Mouse (Mus musculus) splenic B cell, adult 2 months (primary cell): Measurements from ENCODE around the gene Hspa1a.
"Not testable (repeated sequence)": the region's sequence is repeated elsewhere in the genome, so short reads cannot be mapped to it uniquely, and the experiment has no call there.

Source experiments
- DNase-seq: peaks from one replicate; pipeline ENCODE4 v3.0.0-alpha.2; 2011; ENCODE audit warnings: low read depth, low spot score
- H3K27me3 ChIP-seq: 2 replicates; pipeline ENCODE4 v1.6.1; 2012; ENCODE audit warnings: mild to moderate bottlenecking, low read length, moderate library complexity, mixed read lengths; ENCODE audit not compliant: control insufficient read depth, poor library complexity, insufficient read depth, severe bottlenecking
- H3K36me3 ChIP-seq: 2 replicates; pipeline ENCODE4 v1.6.1; 2012; ENCODE audit warnings: mild to moderate bottlenecking, low read length, moderate library complexity, mixed read lengths; ENCODE audit not compliant: control insufficient read depth, poor library complexity, insufficient read depth, severe bottlenecking

Hspa1a gene

GRCm38 (mm10) chr17:34972069-34972749 is at the start of gene Hspa1a, which contains the start of gene Hspa1l:
Gene Hspa1a, minus strand, starts transcription at chr17:34972156.
Gene Hspa1l, plus strand, starts transcription at chr17:34972703.
- DNase-seq: peak; percentile 91
- H3K27me3 ChIP-seq, H3K36me3 ChIP-seq: not testable (repeated sequence)

DNA sequence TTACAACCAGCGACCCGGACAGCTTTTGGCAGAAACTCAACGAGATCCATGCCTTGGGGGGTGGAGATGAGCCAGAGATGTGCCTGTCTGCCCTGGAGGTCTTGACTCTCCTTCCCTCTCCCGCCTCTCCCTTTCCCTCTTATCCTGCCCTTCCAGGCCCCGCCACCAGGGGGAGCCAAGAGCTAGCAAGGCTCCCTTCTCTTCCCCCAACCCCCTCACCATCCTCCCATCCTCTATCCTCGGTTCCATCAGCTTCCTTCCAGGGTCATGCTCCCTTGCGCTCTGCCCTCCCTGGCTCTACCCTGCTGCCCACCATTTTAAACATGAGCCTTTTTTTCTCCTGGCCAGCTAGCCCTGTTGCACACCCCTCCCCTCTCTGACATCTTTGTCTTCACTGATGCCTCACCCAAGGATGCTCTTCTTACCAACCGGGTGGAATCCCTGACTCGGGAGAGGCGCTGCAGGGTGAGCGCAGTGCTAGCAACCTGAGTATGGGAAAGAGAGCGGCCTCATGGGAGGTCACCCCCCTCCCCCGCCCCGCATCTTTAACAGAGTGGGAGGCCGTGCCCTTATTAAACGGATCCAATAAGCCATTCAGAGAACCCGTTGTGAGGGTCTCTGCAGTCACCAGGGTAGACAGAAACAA is 49.3 kb upstream of the Hspa1a start:
- DNase-seq: peak; percentile 84
- Histone ChIP-seq H3K36me3 (peaks cover 2% of the 10 kb centered on the region; the same call in 1 of the 2 replicates), H3K27me3 (no peaks in the 10 kb centered on the region)

DNA sequence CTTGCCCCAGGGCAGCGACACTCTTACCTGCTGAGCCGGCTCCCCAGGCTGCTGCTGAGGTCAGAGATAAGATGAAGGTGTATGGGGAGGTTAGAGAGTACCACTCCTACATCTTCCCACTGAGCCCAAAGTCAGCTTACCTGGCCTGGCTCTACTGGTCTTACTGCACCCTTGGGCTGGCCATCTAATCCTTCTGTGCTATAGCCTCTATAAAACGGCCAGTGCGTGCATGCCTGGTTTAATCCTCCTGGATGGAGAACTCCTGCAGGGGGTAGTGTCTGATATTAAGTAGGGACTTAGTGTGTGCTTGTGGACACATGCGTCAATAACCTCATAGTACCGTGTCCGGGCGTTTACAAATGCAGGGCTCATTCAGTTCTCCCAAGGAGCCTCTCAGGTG is 48.6 kb upstream of the Hspa1a start:
- H3K27me3 ChIP-seq: no peaks in the 10 kb centered on the region
- H3K36me3 ChIP-seq: peaks cover 7% of the 10 kb centered on the region
- no peak for DNase-seq

GRCm38 (mm10) chr17:35019894-35020293 is 47.9 kb upstream of the Hspa1a start:
- Histone ChIP-seq H3K27me3 (no peaks in the 10 kb centered on the region), H3K36me3 (peaks cover 11% of the 10 kb centered on the region)
- no peak for DNase-seq

- DNase-seq: no peak
- Histone ChIP-seq H3K36me3 (peaks cover 19% of the 10 kb centered on the region), H3K27me3 (no peaks in the 10 kb centered on the region)
Observed at GRCm38 (mm10) chr17:35018171-35018570, 46.2 kb upstream of the Hspa1a start.

- Histone ChIP-seq H3K36me3 (peaks cover 20% of the 10 kb centered on the region), H3K27me3 (no peaks in the 10 kb centered on the region)
- DNase-seq: no peak
Observed at GRCm38 (mm10) chr17:35017706-35018030, 45.7 kb upstream of the Hspa1a start.

DNA sequence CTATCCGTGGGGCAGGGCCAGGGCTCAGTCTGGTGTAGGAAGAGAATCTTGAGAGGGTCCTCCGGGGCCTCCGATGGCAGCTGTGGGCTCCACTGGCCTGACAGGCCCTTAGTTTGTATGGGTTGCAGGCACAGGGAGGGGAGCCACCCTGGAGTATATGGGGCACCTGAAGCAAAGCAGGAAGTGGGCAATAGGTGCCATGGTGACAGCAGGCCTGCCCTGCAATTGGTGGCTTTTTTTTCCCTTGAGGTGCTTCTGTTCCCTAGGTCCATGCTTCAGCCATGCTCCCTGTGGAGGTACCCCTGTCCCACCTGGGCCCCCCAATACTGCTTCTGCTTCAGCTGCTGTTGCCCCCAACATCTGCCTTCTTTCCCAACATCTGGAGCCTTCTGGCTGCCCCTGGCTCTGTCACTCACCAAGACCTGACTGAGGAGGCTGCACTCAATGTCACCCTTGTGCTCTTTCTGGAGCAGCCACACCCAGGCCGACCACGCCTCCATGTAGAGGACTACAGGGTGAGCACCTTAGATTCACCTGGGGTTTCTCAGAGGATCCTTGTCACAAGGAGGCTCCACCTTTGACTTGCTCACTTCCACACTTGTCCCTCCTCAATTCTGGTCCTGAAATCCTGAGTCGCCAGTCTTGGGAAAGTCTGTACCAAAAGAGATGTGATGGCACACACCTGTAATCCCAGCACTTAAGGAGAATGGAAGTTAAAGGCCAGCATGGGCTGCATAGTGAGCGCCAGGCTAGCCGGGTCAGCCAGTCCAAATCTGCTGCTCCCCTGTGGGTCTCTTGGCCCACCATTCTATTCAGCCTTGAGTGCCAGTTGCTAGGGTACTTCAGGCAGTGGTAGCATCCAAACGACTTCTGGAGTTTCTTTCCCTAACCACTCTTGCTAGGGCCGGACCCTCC is 45.1 kb upstream of the Hspa1a start:
- Histone ChIP-seq H3K27me3 (no peaks in the 10 kb centered on the region), H3K36me3 (peaks cover 20% of the 10 kb centered on the region)
- peak; percentile 43 for DNase-seq

DNA sequence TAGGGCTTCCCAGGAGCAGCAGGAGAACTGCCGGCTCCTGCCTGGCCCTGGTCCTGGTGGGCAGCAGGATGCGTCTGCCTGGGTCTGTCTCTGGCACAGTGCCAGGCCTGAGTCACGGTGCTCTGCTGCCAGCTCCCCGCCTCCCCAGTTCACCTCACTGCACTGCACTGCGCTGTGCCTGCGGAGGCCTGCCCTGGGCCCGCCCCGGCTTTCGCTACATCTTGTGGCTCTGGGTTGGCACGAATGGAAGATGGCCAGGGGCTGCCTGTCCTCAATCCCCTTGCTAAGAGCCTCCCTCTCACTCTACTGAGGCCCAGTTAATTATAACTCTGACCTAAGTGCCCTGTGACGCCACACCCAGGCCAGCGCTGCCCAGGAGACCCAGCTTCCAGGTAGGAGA is 44.4 kb upstream of the Hspa1a start, which contains the start of gene Vwa7:
Gene Vwa7 (plus strand): TSS at position 204 of the 400 bp plus-strand sequence.
- Histone ChIP-seq H3K36me3 (peaks cover 25% of the 10 kb centered on the region), H3K27me3 (no peaks in the 10 kb centered on the region)
- DNase-seq: peak; percentile 34

- H3K27me3 ChIP-seq: no peaks in the 10 kb centered on the region
- no peak for DNase-seq
- peaks cover 29% of the 10 kb centered on the region for H3K36me3 ChIP-seq
Observed at GRCm38 (mm10) chr17:35015296-35015695, 43.3 kb upstream of the Hspa1a start.

DNA sequence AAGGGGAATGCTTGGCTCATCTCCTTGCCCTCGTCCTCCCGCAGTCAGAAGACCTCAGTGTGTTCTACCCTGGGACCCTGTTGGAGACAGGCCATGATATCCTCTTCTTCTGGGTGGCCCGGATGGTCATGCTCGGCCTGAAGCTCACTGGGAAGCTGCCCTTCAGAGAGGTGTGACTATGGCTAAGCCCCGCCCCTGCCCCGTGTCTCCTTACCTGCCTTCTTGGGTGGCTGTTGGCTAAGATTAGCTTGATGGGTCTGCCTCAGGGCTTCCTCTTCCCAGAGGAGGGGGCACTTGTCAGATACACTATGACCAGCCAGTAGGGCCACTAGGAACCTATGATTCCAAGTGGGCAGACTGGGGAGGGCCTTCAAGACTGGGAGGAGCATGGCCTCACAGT is 41.3 kb upstream of the Hspa1a start:
- no peak for DNase-seq
- Histone ChIP-seq H3K36me3 (peaks cover 33% of the 10 kb centered on the region), H3K27me3 (no peaks in the 10 kb centered on the region)

GRCm38 (mm10) chr17:35012430-35012829 is 40.5 kb upstream of the Hspa1a start:
- Histone ChIP-seq H3K27me3 (no peaks in the 10 kb centered on the region), H3K36me3 (peaks cover 36% of the 10 kb centered on the region)
- no peak for DNase-seq

DNA sequence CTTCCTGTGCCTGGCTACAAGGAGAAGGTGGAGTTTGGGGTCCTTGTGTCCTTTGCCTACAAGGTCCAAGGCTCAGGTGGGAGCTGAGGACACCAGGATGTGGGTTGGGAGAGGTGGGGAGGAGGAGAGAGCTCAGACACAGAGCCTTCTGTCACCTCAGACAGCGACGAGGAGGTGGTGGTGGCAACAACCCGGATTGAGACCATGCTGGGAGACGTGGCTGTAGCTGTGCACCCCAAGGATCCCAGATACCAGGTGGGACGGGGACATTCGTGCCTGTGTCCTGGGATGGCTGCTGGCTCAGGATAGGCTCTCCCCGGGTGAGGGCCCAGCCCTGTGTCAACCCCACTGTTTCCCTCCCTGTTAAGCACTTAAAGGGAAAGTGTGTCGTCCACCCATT is 39.5 kb upstream of the Hspa1a start:
- peaks cover 38% of the 10 kb centered on the region for H3K36me3 ChIP-seq
- no peak for DNase-seq
- no peaks in the 10 kb centered on the region for H3K27me3 ChIP-seq

- no peak for DNase-seq
- H3K27me3 ChIP-seq: no peaks in the 10 kb centered on the region
- H3K36me3 ChIP-seq: peaks cover 39% of the 10 kb centered on the region
Observed at GRCm38 (mm10) chr17:35009586-35009985, 37.6 kb upstream of the Hspa1a start.

DNA sequence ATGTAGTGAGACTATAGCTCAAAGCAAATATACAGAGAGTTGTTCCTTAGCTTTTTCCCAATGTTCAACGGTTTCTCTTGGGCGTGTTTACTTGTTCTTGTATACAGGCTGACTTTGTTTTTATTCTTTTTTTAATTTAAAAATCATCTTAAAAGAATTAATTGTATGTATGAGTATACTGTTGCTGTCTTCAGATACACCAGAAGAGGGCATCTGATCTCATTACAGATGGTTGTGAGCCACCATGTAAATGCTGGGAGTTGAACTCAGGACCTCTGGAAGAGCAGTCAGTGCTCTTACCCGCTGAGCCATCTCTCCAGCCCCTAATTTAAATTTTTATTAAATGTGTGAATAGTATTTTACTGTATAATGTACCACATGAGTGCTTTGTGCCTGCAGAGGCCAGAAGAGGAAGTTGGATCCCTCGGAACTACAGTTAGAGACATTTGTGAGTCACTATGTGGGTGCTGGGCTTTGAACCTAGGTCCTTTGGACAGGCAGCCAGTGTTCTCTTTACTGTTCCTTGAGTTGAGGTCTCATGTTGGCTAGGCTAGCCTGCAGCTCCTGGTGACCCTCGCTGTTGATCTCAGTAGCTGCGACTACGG is 35.5 kb upstream of the Hspa1a start:
- H3K27me3 ChIP-seq: no peaks in the 10 kb centered on the region
- peaks cover 33% of the 10 kb centered on the region for H3K36me3 ChIP-seq
- peak; percentile 43 for DNase-seq
